ENCODE assay signal across 20 mouse cellular contexts in genomic region chr8:13107990-13108638, GRCm38 (mm10). TPM values are rescaled to one million over a fixed set of nuclear protein-coding genes. Genes with fewer than 3 reads are reported as not detected.
A peak's percentile ranks its signal among the peaks of the same experiment; 100 is the strongest.
DNase-seq lines count a peak whose midpoint lies in the region; ATAC-seq lines count a peak whose summit lies in the region.
"Had no signal": no experiment of that assay in that cellular context is flagged by ENCODE, and none has a peak within 500 bp of the region (broad histone marks: within the 10 kb centered on the region; RNA-seq: fewer than 3 reads in every experiment).

No protein-coding gene starts in this region.

- DNase-seq in heart, adult 9 months (ENCODE audit: low spot score in 2 of 2): no peak
- DNase-seq in c-Kit-positive CD71-positive TER-119-negative erythroid progenitor cells, embryonic 14.5 days (ENCODE audit: low read depth): peak; percentile 77
- DNase-seq in spleen, postnatal 4 days (ENCODE audit: low spot score in 2 of 2): peak; percentile 77 to 86
- DNase-seq in thymus, adult 18-20 months: no peak
- DNase-seq in adrenal gland, postnatal 4 days (ENCODE audit: low spot score in 2 of 2): no peak
- DNase-seq: cerebellum, postnatal 10 days; gastrocnemius, postnatal 10 days; retina, postnatal 1 day; thymus, adult 2 months had no signal

- ATAC-seq in heart, embryonic 16.5 days (replicated peaks; ENCODE audit: extremely low read depth, insufficient read depth, low FRiP score): no peak
- ATAC-seq in liver, embryonic 15.5 days (ENCODE audit: insufficient read depth): peak; percentile 29
- ATAC-seq: CD4-positive, CD25-positive, alpha-beta regulatory T cell, adult 4 months; forebrain, embryonic 13.5 days; inflammation-experienced regulatory T-cells, adult 6 months; Patski had no signal

- H3K27ac ChIP-seq in heart, embryonic 16.5 days (ENCODE audit: low read length): peak overlapping the region; percentile 11
- H3K27ac ChIP-seq in liver, embryonic 15.5 days (replicated peaks): peak overlapping the region; percentile 96
- H3K27ac ChIP-seq: forebrain, embryonic 13.5 days; macrophage had no signal

- H3K27me3 ChIP-seq in heart, embryonic 16.5 days (ENCODE audit: control insufficient read depth, insufficient read depth, low read length): no peaks in the 10 kb centered on the region
- no peaks in the 10 kb centered on the region for H3K27me3 ChIP-seq in liver, embryonic 15.5 days
- H3K27me3 ChIP-seq: forebrain, embryonic 13.5 days; Patski had no signal

- peaks cover 44% of the 10 kb centered on the region for H3K4me1 ChIP-seq in heart, embryonic 16.5 days (ENCODE audit: control insufficient read depth, insufficient read depth, low read length)
- H3K4me1 ChIP-seq in liver, embryonic 15.5 days (replicated peaks): peaks cover 69% of the 10 kb centered on the region

- H3K9me3 ChIP-seq in heart, embryonic 16.5 days (replicated peaks; ENCODE audit: control insufficient read depth, low read length): no peaks in the 10 kb centered on the region
- no peaks in the 10 kb centered on the region for H3K9me3 ChIP-seq in liver, embryonic 15.5 days (replicated peaks)
- H3K9me3 ChIP-seq: forebrain, embryonic 13.5 days had no signal

- no peak overlapping the region for H3K9ac ChIP-seq in heart, embryonic 16.5 days (ENCODE audit: low read length)
- peak overlapping the region; percentile 48 for H3K9ac ChIP-seq in liver, embryonic 15.5 days
- H3K9ac ChIP-seq: forebrain, embryonic 13.5 days had no signal

- 0 out of 2 replicates have a peak, but pooled peaks cover 2% of the 10 kb centered on the region for H3K36me3 ChIP-seq in heart, embryonic 16.5 days (ENCODE audit: control insufficient read depth, insufficient read depth)
- peaks cover 22% of the 10 kb centered on the region for H3K36me3 ChIP-seq in liver, embryonic 15.5 days (replicated peaks)

- H3K4me3 ChIP-seq in heart, embryonic 16.5 days (ENCODE audit: low read length): no peak overlapping the region
- peak overlapping the region; percentile 96 for H3K4me3 ChIP-seq in liver, embryonic 15.5 days (replicated peaks)
- H3K4me3 ChIP-seq: forebrain, embryonic 13.5 days had no signal

- no peak overlapping the region for H3K4me2 ChIP-seq in heart, embryonic 16.5 days (ENCODE audit: low read depth, low read length)
- H3K4me2 ChIP-seq in liver, embryonic 15.5 days: peak overlapping the region; percentile 99

- WGBS in heart, embryonic 16.5 days: 62% methylated on average over 13 of the region's 13 CpGs
- WGBS in liver, embryonic 15.5 days (ENCODE audit: insufficient replicate concordance): 32% methylated on average over 13 of the region's 13 CpGs

RNA-seq across cellular contexts. Expression of gene Cul4a, which starts 2.7 kb away (rescaled TPM):
- polyA plus RNA-seq in heart, embryonic 16.5 days (2015; fragmentation: Nextera tagmentation; extraction: Ambion mirVana): 100 TPM in 2 replicates
- polyA plus RNA-seq in liver, embryonic 15.5 days (2015; fragmentation: Nextera tagmentation; extraction: Ambion mirVana): 71.6 and 76.7 TPM in 2 replicates
- total RNA-seq in adrenal gland, postnatal 4 days (2021): 100 to 1,000 TPM; 135 to 137 TPM

RNA-seq across cellular contexts. Expression of gene Pcid2, which starts 2.9 kb away (rescaled TPM):
- 25.7 and 26.1 TPM in 2 replicates for polyA plus RNA-seq in heart, embryonic 16.5 days (2015; fragmentation: Nextera tagmentation; extraction: Ambion mirVana)
- polyA plus RNA-seq in liver, embryonic 15.5 days (2015; fragmentation: Nextera tagmentation; extraction: Ambion mirVana): 14.8 and 15.1 TPM in 2 replicates
- 10 to 100 TPM; 26.9 to 28.7 TPM for total RNA-seq in adrenal gland, postnatal 4 days (2021)

RNA-seq across cellular contexts. Expression of gene Proz, which starts 47.4 kb away (rescaled TPM):
- polyA plus RNA-seq in heart, embryonic 16.5 days (2015; fragmentation: Nextera tagmentation; extraction: Ambion mirVana): 0.42 and 0.43 TPM in 2 replicates
- 37.9 and 46.4 TPM in 2 replicates for polyA plus RNA-seq in liver, embryonic 15.5 days (2015; fragmentation: Nextera tagmentation; extraction: Ambion mirVana)
- 10 to 100 TPM in 1 of 2 experiments, 1 to 10 TPM in 1; 1.1 to 17.4 TPM for total RNA-seq in adrenal gland, postnatal 4 days (2021)
- total RNA-seq: hematopoietic stem cell, adult 5-6 weeks; layer of hippocampus, adult 8-10 months; left cerebral cortex, postnatal 10 days; midbrain, postnatal 0 days had no signal
- polyA plus RNA-seq: macrophage had no signal

RNA-seq across cellular contexts. Expression of gene Lamp1, which starts 50.8 kb away (rescaled TPM):
- polyA plus RNA-seq in heart, embryonic 16.5 days (2015; fragmentation: Nextera tagmentation; extraction: Ambion mirVana): 317 and 318 TPM in 2 replicates
- 200 and 205 TPM in 2 replicates for polyA plus RNA-seq in liver, embryonic 15.5 days (2015; fragmentation: Nextera tagmentation; extraction: Ambion mirVana)
- total RNA-seq in adrenal gland, postnatal 4 days (2021): 100 to 1,000 TPM; 311 to 322 TPM

Comparison
In these comparisons a context has a peak if more than half of its experiments do, and no peak if none do; other contexts are left out.
1. DNase-seq: peak in c-Kit-positive CD71-positive TER-119-negative erythroid progenitor cells, embryonic 14.5 days (single experiment) and spleen, postnatal 4 days (2 of 2); none in heart, adult 9 months (0 of 2), thymus, adult 18-20 months (0 of 2) and adrenal gland, postnatal 4 days (0 of 2).
2. RNA of gene Proz, which starts 47.4 kb away (polyA plus RNA-seq): 37.9 to 46.4 TPM in liver, embryonic 15.5 days; 0.42 to 0.43 TPM in heart, embryonic 16.5 days; every median in the first group is over 10 times any median in the second.